Mouse (Mus musculus) mesoderm, embryonic 11.5 days (tissue): ENCODE data around the gene Spred2.

Experiments
- DNase-seq: peaks from one replicate; pipeline ENCODE4 v3.0.0-alpha.2; 2012; ENCODE audit warnings: low read depth, low spot score

Spred2 gene

GRCm38 (mm10) chr11:19984029-19984428 is 59.9 kb downstream of the Spred2 start:
- DNase-seq, result no peak

GRCm38 (mm10) chr11:19985283-19985854 is 61.2 kb downstream of the Spred2 start:
- no peak for DNase-seq

- peak; percentile 70 for DNase-seq
These were observed 62.3 kb downstream of the Spred2 start for GRCm38 (mm10) chr11:19986443-19986861.

GRCm38 (mm10) chr11:19986871-19987755 is 62.9 kb downstream of the Spred2 start:
- DNase-seq, result peak; percentile 55

GRCm38 (mm10) chr11:19987756-19988091 is 63.5 kb downstream of the Spred2 start:
- no peak for DNase-seq

- no peak for DNase-seq
These were observed 64.0 kb downstream of the Spred2 start for GRCm38 (mm10) chr11:19988224-19988623.

GRCm38 (mm10) chr11:19988631-19989030 is 64.5 kb downstream of the Spred2 start:
- DNase-seq, result no peak

- no peak for DNase-seq
These were observed 65.2 kb downstream of the Spred2 start for GRCm38 (mm10) chr11:19989141-19989910.

GRCm38 (mm10) chr11:19990731-19991130 is 66.6 kb downstream of the Spred2 start:
- DNase-seq, result no peak

- no peak for DNase-seq
These were observed 67.3 kb downstream of the Spred2 start for GRCm38 (mm10) chr11:19991303-19991976.

- DNase-seq, result no peak
These were observed 68.4 kb downstream of the Spred2 start for GRCm38 (mm10) chr11:19992341-19993281.

- DNase-seq, result no peak
These were observed 69.6 kb downstream of the Spred2 start for GRCm38 (mm10) chr11:19993753-19994152.

GRCm38 (mm10) chr11:19994262-19994790 is 70.2 kb downstream of the Spred2 start:
- no peak for DNase-seq

GRCm38 (mm10) chr11:19997940-19998339 is 73.8 kb downstream of the Spred2 start:
- no peak for DNase-seq

GRCm38 (mm10) chr11:20002883-20003282 is 78.7 kb downstream of the Spred2 start:
- no peak for DNase-seq

- no peak for DNase-seq
These were observed 83.5 kb downstream of the Spred2 start for GRCm38 (mm10) chr11:20007701-20008100.

- DNase-seq, result peak; percentile 88
These were observed 87.2 kb downstream of the Spred2 start for GRCm38 (mm10) chr11:20011210-20011978.

- DNase-seq, result no peak
These were observed 89.2 kb downstream of the Spred2 start for GRCm38 (mm10) chr11:20013366-20013765.

GRCm38 (mm10) chr11:20017937-20018336 is 93.8 kb downstream of the Spred2 start:
- no peak for DNase-seq

GRCm38 (mm10) chr11:20018905-20019304 is 94.7 kb downstream of the Spred2 start:
- no peak for DNase-seq
